ENCODE assay signal across 7 mouse cellular contexts in the genomic region with DNA sequence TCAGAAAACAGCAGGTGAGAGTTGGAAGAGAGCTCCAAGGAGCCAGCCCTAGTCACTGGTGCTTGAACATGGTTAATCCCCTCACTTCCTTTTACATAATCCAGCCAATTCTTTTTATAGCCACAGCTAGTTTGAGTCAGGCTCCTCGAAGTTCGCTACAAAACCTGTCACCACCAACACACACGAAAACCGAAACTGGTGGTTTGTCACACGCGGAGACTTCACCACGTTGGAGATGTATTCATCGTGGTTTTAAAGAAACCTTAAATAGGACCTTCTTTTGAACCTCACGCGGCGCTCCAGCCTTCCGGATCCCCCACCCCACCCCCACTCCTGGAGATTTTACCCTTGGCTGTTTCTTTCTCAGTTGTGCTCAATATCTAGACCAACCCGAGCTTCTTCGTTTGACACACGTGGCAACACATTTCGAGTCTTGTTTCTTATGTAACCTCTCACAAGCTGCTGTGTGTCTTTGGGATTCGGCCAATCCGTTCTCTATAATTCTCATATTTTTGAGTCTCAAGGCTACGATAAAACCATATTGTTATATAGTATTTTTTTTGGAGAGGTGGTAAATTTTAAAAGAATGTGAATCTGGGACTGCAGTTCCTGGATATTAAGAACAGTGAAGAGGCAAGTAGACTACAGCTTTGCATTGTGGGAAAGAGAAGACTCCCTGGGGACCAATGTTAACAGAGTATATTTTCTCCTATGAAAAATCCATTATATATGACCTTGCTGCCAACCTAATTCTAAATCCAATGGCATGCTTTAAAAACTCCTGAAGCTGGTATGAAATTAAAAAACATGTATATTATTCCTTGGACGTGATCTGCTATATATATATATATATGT. TPM values are rescaled to one million over a fixed set of nuclear protein-coding genes. Genes with fewer than 3 reads are reported as not detected.
DNase-seq lines count a peak whose midpoint lies in the region; ATAC-seq and TF ChIP-seq lines count a peak whose summit lies in the region.

No protein-coding gene starts in this region.

- H3K9me3 ChIP-seq in MEL (replicated peaks; ENCODE audit: insufficient read depth, low read length), result no peaks in the 10 kb centered on the region
- no peaks in the 10 kb centered on the region for H3K9me3 ChIP-seq in hindbrain, embryonic 14.5 days (ENCODE audit: control insufficient read depth, low read length)
- H3K9me3 ChIP-seq in midbrain, embryonic 14.5 days (ENCODE audit: control insufficient read depth, low read length), result no peaks in the 10 kb centered on the region

- H3K4me1 ChIP-seq in MEL (ENCODE audit: control insufficient read depth in 1 of 2, insufficient read depth in 2 of 2, low read length in 2 of 2), result no peaks in the 10 kb centered on the region
- H3K4me1 ChIP-seq in hindbrain, embryonic 14.5 days (replicated peaks; ENCODE audit: control insufficient read depth, insufficient read depth, low read length), result no peaks in the 10 kb centered on the region
- H3K4me1 ChIP-seq in midbrain, embryonic 14.5 days (ENCODE audit: control insufficient read depth, insufficient read depth, low read length), result peaks cover 5% of the 10 kb centered on the region; the same call in 1 of the 2 replicates

- H3K4me2 ChIP-seq in hindbrain, embryonic 14.5 days (replicated peaks), result peak overlapping the region; percentile 25
- H3K4me2 ChIP-seq in midbrain, embryonic 14.5 days (ENCODE audit: low read length), result peak overlapping the region; percentile 46

- H3K79me2 ChIP-seq in MEL (ENCODE audit: control insufficient read depth, insufficient read depth, low read length, poor library complexity), result no peaks in the 10 kb centered on the region

- peak overlapping the region; percentile 59 for H3K9ac ChIP-seq in MEL (ENCODE audit: control insufficient read depth, low read depth, low read length, poor library complexity, severe bottlenecking)
- H3K9ac ChIP-seq in hindbrain, embryonic 14.5 days, result no peak overlapping the region
- no peak overlapping the region; the same call in 1 of the 2 replicates for H3K9ac ChIP-seq in midbrain, embryonic 14.5 days (replicated peaks; ENCODE audit: low read length)

- H3K27me3 ChIP-seq in MEL (ENCODE audit: control insufficient read depth in 1 of 2, insufficient read depth in 2 of 2, low read length in 2 of 2), result no peaks in the 10 kb centered on the region
- H3K27me3 ChIP-seq in hindbrain, embryonic 14.5 days (ENCODE audit: control insufficient read depth, insufficient read depth, low read length), result no peaks in the 10 kb centered on the region
- H3K27me3 ChIP-seq in midbrain, embryonic 14.5 days (ENCODE audit: control insufficient read depth, insufficient read depth, low read length), result no peaks in the 10 kb centered on the region

- no peak for TF ChIP-seq POLR2A in MEL (IDR thresholded peaks at IDR 0.05; ENCODE audit: control insufficient read depth in 1 of 2, insufficient read depth in 1 of 2, low read depth in 1 of 2, low read length in 2 of 2, poor library complexity in 1 of 2)

- no peak for ATAC-seq in hindbrain, embryonic 14.5 days (ENCODE audit: low FRiP score)
- ATAC-seq in midbrain, embryonic 14.5 days (ENCODE audit: low FRiP score, low TSS enrichment), result no peak

- TF ChIP-seq CTCF in MEL (IDR thresholded peaks at IDR 0.05 in 2 of 3, conservative IDR thresholded peaks at IDR 0.05 in 1 of 3; ENCODE audit: control insufficient read depth in 1 of 3, insufficient read depth in 1 of 3, low read depth in 2 of 3, low read length in 3 of 3, poor library complexity in 1 of 3, severe bottlenecking in 1 of 3), result no peak

- DNase-seq in MEL (ENCODE audit: low read depth, low spot score), result peak; percentile 49
- DNase-seq in cerebellum, adult 11 months, result peak; percentile 21
- DNase-seq in frontal cortex, adult 2 months (ENCODE audit: extremely low spot score in 1 of 2, low spot score in 1 of 2), result peak; percentile 76 to 81
- no peak for DNase-seq in hindbrain, embryonic 14.5 days (ENCODE audit: low spot score)
- peak; percentile 47 to 76 for DNase-seq in left cerebral cortex, adult 8-10 months (ENCODE audit: low spot score in 2 of 2)
- DNase-seq in midbrain, embryonic 14.5 days, result peak; percentile 58
- peak; percentile 46 for DNase-seq in thymus, postnatal 0 days (ENCODE audit: low spot score)

- TF ChIP-seq RAD21 in MEL (IDR thresholded peaks at IDR 0.05; ENCODE audit: low read depth, low read length), result no peak

- peaks cover 0 to 3% of the 10 kb centered on the region in 2 experiments; a peak in 1 of 4 replicates for H3K36me3 ChIP-seq in MEL (ENCODE audit: control insufficient read depth in 1 of 2, insufficient read depth in 2 of 2, low read length in 2 of 2)
- H3K36me3 ChIP-seq in hindbrain, embryonic 14.5 days (replicated peaks; ENCODE audit: control insufficient read depth, insufficient read depth), result no peaks in the 10 kb centered on the region
- H3K36me3 ChIP-seq in midbrain, embryonic 14.5 days (ENCODE audit: control insufficient read depth, insufficient read depth, low read length), result no peaks in the 10 kb centered on the region

- 44% methylated on average over 20 of the region's 20 CpGs for WGBS in hindbrain, embryonic 14.5 days
- 31% methylated on average over 20 of the region's 20 CpGs for WGBS in midbrain, embryonic 14.5 days

- no peak for TF ChIP-seq EP300 in MEL (IDR thresholded peaks at IDR 0.05; ENCODE audit: low read depth in 1 of 2, low read length in 2 of 2)

- peak overlapping the region; percentile 57 to 67 for H3K4me3 ChIP-seq in MEL (ENCODE audit: control insufficient read depth in 1 of 2, insufficient read depth in 1 of 2, low read depth in 2 of 2, low read length in 2 of 2)
- no peak overlapping the region for H3K4me3 ChIP-seq in hindbrain, embryonic 14.5 days (replicated peaks; ENCODE audit: low read length)
- H3K4me3 ChIP-seq in midbrain, embryonic 14.5 days (replicated peaks; ENCODE audit: low read depth, low read length), result no peak overlapping the region; the same call in 1 of the 2 replicates

- peak overlapping the region; percentile 44 for H3K27ac ChIP-seq in MEL (ENCODE audit: control insufficient read depth, low read depth, low read length)
- H3K27ac ChIP-seq in hindbrain, embryonic 14.5 days, result no peak overlapping the region
- H3K27ac ChIP-seq in midbrain, embryonic 14.5 days (replicated peaks; ENCODE audit: low read depth, low read length), result no peak overlapping the region

TF ChIP-seq in MEL, 35 proteins besides CTCF, POLR2A, EP300 and RAD21:
- TF ChIP-seq RCOR1 (IDR thresholded peaks at IDR 0.05; ENCODE audit: low read depth, low read length) (no peak), HCFC1 (IDR thresholded peaks at IDR 0.05; ENCODE audit: low read depth, low read length) (no peak), POLR2AphosphoS2 (IDR thresholded peaks at IDR 0.05; ENCODE audit: low read length) (no peak), BHLHE40 (IDR thresholded peaks at IDR 0.05; ENCODE audit: borderline replicate concordance, low read depth, low read length) (no peak), GABPA (IDR thresholded peaks at IDR 0.05; ENCODE audit: low read depth, low read length) (no peak), MAX (IDR thresholded peaks at IDR 0.05; ENCODE audit: low read length) (peak; percentile 73), MAZ (IDR thresholded peaks at IDR 0.05; ENCODE audit: low read depth, low read length) (no peak), JUND (IDR thresholded peaks at IDR 0.05; ENCODE audit: low read depth, low read length) (no peak), GATA1 (IDR thresholded peaks at IDR 0.05; ENCODE audit: low read depth, low read length) (no peak), TAL1 (IDR thresholded peaks at IDR 0.05; ENCODE audit: low read length) (no peak), E2F4 (IDR thresholded peaks at IDR 0.05; ENCODE audit: borderline replicate concordance, low read depth, low read length) (no peak), MXI1 (IDR thresholded peaks at IDR 0.05; ENCODE audit: low read depth, low read length) (peak; percentile 70; the same call in 1 of the 2 replicates), MEF2A (IDR thresholded peaks at IDR 0.05; ENCODE audit: extremely low read depth, insufficient replicate concordance, low read depth, low read length, poor library complexity, severe bottlenecking) (no peak), SMC3 (IDR thresholded peaks at IDR 0.05; ENCODE audit: low read depth, low read length) (no peak), ZNF384 (IDR thresholded peaks at IDR 0.05; ENCODE audit: low read depth, low read length) (no peak), MAFK (IDR thresholded peaks at IDR 0.05; ENCODE audit: borderline replicate concordance, low read depth, low read length) (no peak), MYC (IDR thresholded peaks at IDR 0.05; ENCODE audit: low read depth, low read length) (no peak; the same call in none of the 2 replicates), TBP (IDR thresholded peaks at IDR 0.05; ENCODE audit: low read depth, low read length) (no peak), SIN3A (IDR thresholded peaks at IDR 0.05; ENCODE audit: low read length) (peak; percentile 48; the same call in 1 of the 2 replicates), UBTF (IDR thresholded peaks at IDR 0.05; ENCODE audit: borderline replicate concordance, insufficient read depth, low read depth, low read length) (no peak), KAT2A (conservative IDR thresholded peaks at IDR 0.05; ENCODE audit: low read depth, low read length) (no peak)

RNA-seq across cellular contexts. Expression of gene Zdhhc17, which starts 21.8 kb away (rescaled TPM):
- 16.6 and 16.7 TPM in 2 replicates for total RNA-seq in MEL (2012; rRNA removed)
- 10 to 100 TPM in 1 of 2 experiments, not detected in 1; 14.9 TPM for polyA plus RNA-seq in MEL (2012; ENCODE audit: insufficient read depth in 1 of 2, insufficient read length in 2 of 2, low read depth in 1 of 2, low replicate concordance in 2 of 2, missing spikeins in 1 of 2)
- polyA plus RNA-seq in frontal cortex, adult 2 months (2012; rRNA removed), result 89.4 and 97.1 TPM in 2 replicates
- polyA plus RNA-seq in hindbrain, embryonic 14.5 days (2014; fragmentation: Nextera tagmentation; extraction: Ambion mirVana), result 62.1 and 68.1 TPM in 2 replicates
- total RNA-seq in left cerebral cortex, adult 8-10 months (2022), result 100 to 1,000 TPM; 117 to 128 (median 122) TPM
- polyA plus RNA-seq in midbrain, embryonic 14.5 days (2014; fragmentation: Nextera tagmentation; extraction: Ambion mirVana), result 67.5 and 69.9 TPM in 2 replicates
- 17.3 and 21.2 TPM in 2 replicates for polyA plus RNA-seq in thymus, postnatal 0 days (2015; fragmentation: Nextera tagmentation; extraction: Ambion mirVana)

Comparison
In these comparisons a context has a peak if more than half of its experiments do, and no peak if none do; other contexts are left out.
1. H3K4me3 ChIP-seq: peak in MEL (2 of 2); none in hindbrain, embryonic 14.5 days (single experiment) and midbrain, embryonic 14.5 days (single experiment).